Mouse (Mus musculus) hindbrain, embryonic 11.5 days (tissue): ENCODE measurements around the gene Snx9. TPM values are rescaled to one million over a fixed set of nuclear protein-coding genes. Genes with fewer than 3 reads are reported as not detected.

Experiments used
- ATAC-seq: fragments of 200-750 bp; cut with Nextera tagmentation; 2 replicates; pipeline ENCODE4 v1.8.0; 2017; ENCODE audit warnings: mild to moderate bottlenecking, moderate TSS enrichment, moderate library complexity; ENCODE audit not compliant: low FRiP score
- DNase-seq: peaks from one replicate; pipeline ENCODE4 v3.0.0-alpha.2; 2015; ENCODE audit warnings: low spot score
- H3K27ac ChIP-seq: fragments of 300-500 bp; sonication (generic); 2 replicates; pipeline ENCODE4 v1.5.1; 2014; ENCODE audit warnings: mild to moderate bottlenecking, low read depth, low read length
- H3K27me3 ChIP-seq: fragments of 300-500 bp; sonication (generic); 2 replicates; pipeline ENCODE4 v1.6.1; 2014; ENCODE audit warnings: mild to moderate bottlenecking, low read length, moderate library complexity, mixed read lengths; ENCODE audit not compliant: control insufficient read depth, insufficient read depth
- H3K36me3 ChIP-seq: fragments of 300-500 bp; sonication (generic); 2 replicates; pipeline ENCODE4 v1.6.1; 2014; ENCODE audit warnings: mild to moderate bottlenecking, low read length, moderate library complexity, mixed read lengths; ENCODE audit not compliant: control insufficient read depth, insufficient read depth
- H3K4me1 ChIP-seq: fragments of 300-500 bp; sonication (generic); replicated peaks from 2 replicates; pipeline ENCODE4 v1.6.1; 2014; ENCODE audit warnings: low read length, mixed read lengths; ENCODE audit not compliant: control insufficient read depth, insufficient read depth
- H3K4me2 ChIP-seq: fragments of 300-500 bp; sonication (generic); replicated peaks from 2 replicates; pipeline ENCODE4 v1.6.1; 2014; ENCODE audit warnings: mild to moderate bottlenecking, low read depth, low read length
- H3K4me3 ChIP-seq: fragments of 300-500 bp; sonication (generic); 2 replicates; pipeline ENCODE4 v1.5.1; 2014; ENCODE audit warnings: low read depth, low read length
- H3K9ac ChIP-seq: fragments of 300-500 bp; sonication (generic); 2 replicates; pipeline ENCODE4 v1.6.1; 2014; ENCODE audit warnings: low read depth, low read length
- H3K9me3 ChIP-seq: fragments of 300-500 bp; sonication (generic); 2 replicates; pipeline ENCODE4 v1.6.1; 2016; ENCODE audit warnings: low read length; ENCODE audit not compliant: control insufficient read depth
- WGBS: fragments of 180-500 bp; shearing (Covaris S2); extraction: QIAGEN DNeasy Blood & Tissue Kit; methylation state at CpG from one replicate; pipeline ENCODE4 v1.1.7; 2014; 5-methylcytosine and 5-hydroxymethylcytosine counted together
- polyA plus RNA-seq: library from polyadenylated mRNA; unstranded; fragments of >200 nt; fragmentation: Nextera tagmentation; extraction: Ambion mirVana; gene quantifications from 2 replicates; pipeline ENCODE4 v1.2.1, GENCODE M21; 2014

Snx9 gene
- polyA plus RNA-seq: 20.7 and 22.5 TPM in 2 replicates

GRCm38 (mm10) chr17:5841128-5841942, at the start of gene Snx9:
Snx9 (plus strand) TSS chr17:5841329.
- WGBS: under 1% methylated on average over 88 of the region's 131 CpGs
- H3K9me3 ChIP-seq: no peaks in the 10 kb centered on the region
- peak; percentile 91 for ATAC-seq

GRCm38 (mm10) chr17:5792164-5792791, 48.9 kb upstream of the Snx9 start:
- Histone ChIP-seq H3K9me3 (no peaks in the 10 kb centered on the region), H3K27me3 (no peaks in the 10 kb centered on the region), H3K4me2 (no peak overlapping the region), H3K9ac (no peak overlapping the region), H3K4me1 (no peaks in the 10 kb centered on the region), H3K36me3 (no peaks in the 10 kb centered on the region), H3K4me3 (no peak overlapping the region), H3K27ac (no peak overlapping the region)
- no peak for DNase-seq
- ATAC-seq: no peak
- WGBS: 92% methylated on average over 12 of the region's 12 CpGs

More at GRCm38 (mm10) chr17:5841128-5841942, at the start of gene Snx9:
- Histone ChIP-seq H3K4me3 (peak within 1 kb of the TSS; percentile 79), H3K36me3 (no peaks in the 10 kb centered on the region), H3K9ac (peak within 1 kb of the TSS; percentile 96), H3K27ac (peak within 1 kb of the TSS; percentile 94), H3K4me2 (peak within 1 kb of the TSS; percentile 74), H3K27me3 (no peaks in the 10 kb centered on the region), H3K4me1 (0 out of 2 replicates have a peak, but pooled peaks cover 2% of the 10 kb centered on the region)
- DNase-seq: peak; percentile 83

GRCm38 (mm10) chr17:5793593-5793992, 47.5 kb upstream of the Snx9 start:
- DNase-seq (no peak), ATAC-seq (no peak)
- no peaks in the 10 kb centered on the region for H3K9me3 ChIP-seq
- no peaks in the 10 kb centered on the region; the same call in 1 of the 2 replicates for H3K27me3 ChIP-seq
- H3K4me3 ChIP-seq: no peak overlapping the region
- H3K4me1 ChIP-seq: no peaks in the 10 kb centered on the region
- no peak overlapping the region for H3K9ac ChIP-seq
- H3K4me2 ChIP-seq: no peak overlapping the region
- 81% methylated on average over 4 of the region's 4 CpGs for WGBS
- H3K27ac ChIP-seq: no peak overlapping the region
- H3K36me3 ChIP-seq: no peaks in the 10 kb centered on the region

- no peak overlapping the region for H3K27ac ChIP-seq
- DNase-seq (no peak), ATAC-seq (no peak)
- H3K4me1 ChIP-seq: no peaks in the 10 kb centered on the region
- no peak overlapping the region for H3K4me3 ChIP-seq
- H3K36me3 ChIP-seq: no peaks in the 10 kb centered on the region
- 79% methylated on average over 5 of the region's 5 CpGs for WGBS
- no peak overlapping the region for H3K4me2 ChIP-seq
- no peaks in the 10 kb centered on the region; the same call in 1 of the 2 replicates for H3K27me3 ChIP-seq
- H3K9me3 ChIP-seq: no peaks in the 10 kb centered on the region
- no peak overlapping the region for H3K9ac ChIP-seq
Observed at GRCm38 (mm10) chr17:5794276-5794675, 46.9 kb upstream of the Snx9 start.

- H3K27me3 ChIP-seq: no peaks in the 10 kb centered on the region; the same call in 1 of the 2 replicates
- no peaks in the 10 kb centered on the region for H3K9me3 ChIP-seq
- H3K4me1 ChIP-seq: no peaks in the 10 kb centered on the region
- H3K9ac ChIP-seq: no peak overlapping the region
- H3K4me3 ChIP-seq: no peak overlapping the region
- no peak for DNase-seq
- no peaks in the 10 kb centered on the region for H3K36me3 ChIP-seq
- WGBS: 76% methylated on average over 5 of the region's 5 CpGs
- H3K4me2 ChIP-seq: no peak overlapping the region
- no peak overlapping the region for H3K27ac ChIP-seq
- no peak for ATAC-seq
Observed at GRCm38 (mm10) chr17:5795369-5795768, 45.8 kb upstream of the Snx9 start.

GRCm38 (mm10) chr17:5795878-5796277, 45.3 kb upstream of the Snx9 start:
- Histone ChIP-seq H3K36me3 (no peaks in the 10 kb centered on the region), H3K27ac (no peak overlapping the region), H3K4me2 (no peak overlapping the region), H3K27me3 (no peaks in the 10 kb centered on the region; the same call in 1 of the 2 replicates), H3K4me1 (no peaks in the 10 kb centered on the region), H3K4me3 (no peak overlapping the region), H3K9ac (no peak overlapping the region), H3K9me3 (no peaks in the 10 kb centered on the region)
- ATAC-seq (no peak), DNase-seq (peak; percentile 83)
- WGBS: 6% methylated on average over 5 of the region's 5 CpGs

- H3K4me3 ChIP-seq: no peak overlapping the region
- no peaks in the 10 kb centered on the region; the same call in 1 of the 2 replicates for H3K27me3 ChIP-seq
- no peaks in the 10 kb centered on the region for H3K9me3 ChIP-seq
- H3K27ac ChIP-seq: no peak overlapping the region
- DNase-seq (no peak), ATAC-seq (no peak)
- WGBS: 84% methylated on average over 5 of the region's 5 CpGs
- no peaks in the 10 kb centered on the region for H3K36me3 ChIP-seq
- no peaks in the 10 kb centered on the region for H3K4me1 ChIP-seq
- no peak overlapping the region for H3K9ac ChIP-seq
- no peak overlapping the region for H3K4me2 ChIP-seq
Observed at GRCm38 (mm10) chr17:5797124-5797760, 43.9 kb upstream of the Snx9 start.

- no peaks in the 10 kb centered on the region for H3K36me3 ChIP-seq
- H3K9ac ChIP-seq: no peak overlapping the region
- H3K4me2 ChIP-seq: no peak overlapping the region
- no peaks in the 10 kb centered on the region for H3K4me1 ChIP-seq
- DNase-seq (no peak), ATAC-seq (no peak)
- H3K27me3 ChIP-seq: no peaks in the 10 kb centered on the region; the same call in 1 of the 2 replicates
- no peak overlapping the region for H3K27ac ChIP-seq
- H3K9me3 ChIP-seq: no peaks in the 10 kb centered on the region
- 73% methylated on average over 13 of the region's 13 CpGs for WGBS
- no peak overlapping the region for H3K4me3 ChIP-seq
Observed at GRCm38 (mm10) chr17:5798221-5798801, 42.8 kb upstream of the Snx9 start.
